In the genomic region with DNA sequence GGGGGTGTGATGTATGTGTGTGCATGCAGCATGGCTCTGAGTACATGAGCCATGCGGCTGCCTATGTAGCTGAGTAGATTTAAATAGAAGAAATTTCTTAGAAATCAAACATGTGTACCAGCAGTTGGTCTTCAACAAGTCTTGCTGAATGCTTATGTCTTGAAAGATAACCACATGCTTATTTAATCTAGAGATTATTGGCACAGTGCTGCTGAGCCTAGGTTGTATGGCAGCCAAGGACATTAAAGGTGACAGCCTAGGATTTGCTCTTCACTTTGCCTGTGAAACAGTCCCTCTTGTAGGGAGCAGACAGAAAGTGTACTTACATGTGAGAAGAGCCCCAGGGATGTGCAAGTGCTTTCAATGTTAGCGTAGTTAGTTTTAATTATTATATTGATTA, we compare ENCODE assay signal across 24 mouse cellular contexts. TPM values are rescaled to one million over a fixed set of nuclear protein-coding genes. Genes with fewer than 3 reads are reported as not detected.
DNase-seq lines count a peak whose midpoint lies in the region; ATAC-seq and TF ChIP-seq lines count a peak whose summit lies in the region.
"Had no signal": no experiment of that assay in that cellular context is flagged by ENCODE, and none has a peak within 500 bp of the region (broad histone marks: within the 10 kb centered on the region; RNA-seq: fewer than 3 reads in every experiment).

No protein-coding gene starts in this region.

- no peak for TF ChIP-seq POLR2A in heart, adult 2 months (IDR thresholded peaks at IDR 0.05; ENCODE audit: insufficient read depth, low read depth, low read length)

- intact Hi-C loops in heart, adult 2 months (cut with DNase I): no loop called here

- H3K27me3 ChIP-seq in heart, adult 2 months (ENCODE audit: control insufficient read depth, insufficient read depth, low read length): no peaks in the 10 kb centered on the region
- no peaks in the 10 kb centered on the region for H3K27me3 ChIP-seq in hindbrain, embryonic 16.5 days (replicated peaks; ENCODE audit: control insufficient read depth, insufficient read depth, low read length)
- H3K27me3 ChIP-seq in hindbrain, embryonic 12.5 days: no peaks in the 10 kb centered on the region
- H3K27me3 ChIP-seq in liver, postnatal 0 days (ENCODE audit: insufficient read depth, low read length): no peaks in the 10 kb centered on the region
- H3K27me3 ChIP-seq in liver, embryonic 12.5 days (replicated peaks): 0 out of 2 replicates have a peak, but pooled peaks cover 5% of the 10 kb centered on the region
- H3K27me3 ChIP-seq: CH12.LX; embryonic facial prominence, embryonic 12.5 days; forebrain, embryonic 13.5 days had no signal

- TF ChIP-seq EP300 in heart, adult 2 months (IDR thresholded peaks at IDR 0.05; ENCODE audit: insufficient read depth, low read depth, low read length): no peak
- peak; percentile 24; the same call in 1 of the 2 replicates for TF ChIP-seq EP300 in liver, postnatal 0 days (IDR thresholded peaks at IDR 0.05; ENCODE audit: low read depth)

- 0 out of 2 replicates have a peak, but pooled peaks cover 2% of the 10 kb centered on the region for H3K9me3 ChIP-seq in hindbrain, embryonic 16.5 days (ENCODE audit: control insufficient read depth, low read length)
- H3K9me3 ChIP-seq in hindbrain, embryonic 12.5 days (replicated peaks): peaks cover 4% of the 10 kb centered on the region; the same call in 1 of the 2 replicates
- H3K9me3 ChIP-seq in liver, postnatal 0 days (ENCODE audit: low read length): no peaks in the 10 kb centered on the region
- 0 out of 2 replicates have a peak, but pooled peaks cover 3% of the 10 kb centered on the region for H3K9me3 ChIP-seq in liver, embryonic 12.5 days (replicated peaks)
- H3K9me3 ChIP-seq: embryonic facial prominence, embryonic 12.5 days had no signal

- no peaks in the 10 kb centered on the region for H3K79me2 ChIP-seq in heart, adult 2 months (replicated peaks; ENCODE audit: control insufficient read depth, insufficient read depth, low read length)

- H3K4me1 ChIP-seq in heart, adult 2 months (ENCODE audit: control insufficient read depth, insufficient read depth, low read length): no peaks in the 10 kb centered on the region
- no peaks in the 10 kb centered on the region for H3K4me1 ChIP-seq in hindbrain, embryonic 16.5 days (ENCODE audit: control insufficient read depth, insufficient read depth, low read depth, low read length)
- H3K4me1 ChIP-seq in hindbrain, embryonic 12.5 days: no peaks in the 10 kb centered on the region
- H3K4me1 ChIP-seq in liver, postnatal 0 days (ENCODE audit: insufficient read depth): no peaks in the 10 kb centered on the region
- no peaks in the 10 kb centered on the region for H3K4me1 ChIP-seq in liver, embryonic 12.5 days
- H3K4me1 ChIP-seq: embryonic facial prominence, embryonic 10.5 days; embryonic facial prominence, embryonic 12.5 days; forebrain, embryonic 13.5 days had no signal

- H3K9ac ChIP-seq in heart, adult 2 months (ENCODE audit: low read depth, low read length): no peak overlapping the region
- H3K9ac ChIP-seq in hindbrain, embryonic 16.5 days (ENCODE audit: low read depth, low read length): no peak overlapping the region
- H3K9ac ChIP-seq in hindbrain, embryonic 12.5 days: no peak overlapping the region
- H3K9ac ChIP-seq in liver, postnatal 0 days (replicated peaks): no peak overlapping the region
- no peak overlapping the region for H3K9ac ChIP-seq in liver, embryonic 12.5 days
- H3K9ac ChIP-seq: embryonic facial prominence, embryonic 12.5 days; forebrain, embryonic 13.5 days had no signal

- peak; percentile 42 for ATAC-seq in hindbrain, embryonic 16.5 days
- no peak for ATAC-seq in hindbrain, embryonic 12.5 days (ENCODE audit: low FRiP score)
- ATAC-seq in liver, postnatal 0 days: 0 out of 2 replicates have a peak, but pooled peaks have one; percentile 19
- no peak for ATAC-seq in liver, embryonic 12.5 days
- ATAC-seq: activated CD4-positive, CD25-positive, alpha-beta regulatory T cell, adult 4 months; CD4-positive, CD25-positive, alpha-beta regulatory T cell, adult 4 months; forebrain, embryonic 13.5 days; Patski had no signal

- peak; percentile 16 for DNase-seq in heart, adult 11 months
- DNase-seq in heart, adult 2 months: no peak
- no peak for DNase-seq in liver, postnatal 0 days
- no peak for DNase-seq in urinary bladder, postnatal 10 days (ENCODE audit: low spot score)
- DNase-seq: adrenal gland, adult 8-10 months; adrenal gland, postnatal 14 days; adrenal gland, postnatal 36 days; B cell, adult 2 months; cerebellum, adult 11-12 months; cerebellum, adult 2 months; cerebellum, adult 9-10 months; cerebellum, postnatal 10 days; cerebellum, postnatal 25 days had no signal

- no peak overlapping the region for H3K4me2 ChIP-seq in hindbrain, embryonic 16.5 days (ENCODE audit: low read length)
- no peak overlapping the region for H3K4me2 ChIP-seq in hindbrain, embryonic 12.5 days (replicated peaks)
- no peak overlapping the region for H3K4me2 ChIP-seq in liver, postnatal 0 days (ENCODE audit: low read depth, low read length)
- H3K4me2 ChIP-seq in liver, embryonic 12.5 days: no peak overlapping the region
- H3K4me2 ChIP-seq: embryonic facial prominence, embryonic 12.5 days; forebrain, embryonic 13.5 days had no signal

- no peak for TF ChIP-seq CTCF in heart, adult 2 months (IDR thresholded peaks at IDR 0.05)
- no peak for TF ChIP-seq CTCF in liver, postnatal 0 days (IDR thresholded peaks at IDR 0.05; ENCODE audit: low read depth)

- 91% methylated on average over 2 of the region's 2 CpGs for WGBS in heart, adult 2 months
- 87% methylated on average over 2 of the region's 2 CpGs for WGBS in hindbrain, embryonic 16.5 days
- WGBS in hindbrain, embryonic 12.5 days: 99% methylated on average over 2 of the region's 2 CpGs
- WGBS in liver, postnatal 0 days (ENCODE audit: insufficient replicate concordance): 74% methylated on average over 2 of the region's 2 CpGs
- 77% methylated on average over 2 of the region's 2 CpGs for WGBS in liver, embryonic 12.5 days (ENCODE audit: insufficient replicate concordance)

- no peak overlapping the region for H3K27ac ChIP-seq in heart, adult 2 months
- no peak overlapping the region for H3K27ac ChIP-seq in hindbrain, embryonic 16.5 days (ENCODE audit: low read depth, low read length)
- no peak overlapping the region for H3K27ac ChIP-seq in hindbrain, embryonic 12.5 days
- no peak overlapping the region for H3K27ac ChIP-seq in liver, postnatal 0 days (ENCODE audit: low read depth)
- H3K27ac ChIP-seq in liver, embryonic 12.5 days: no peak overlapping the region
- H3K27ac ChIP-seq: embryonic facial prominence, embryonic 10.5 days; embryonic facial prominence, embryonic 12.5 days; forebrain, embryonic 13.5 days had no signal

- no peaks in the 10 kb centered on the region for H3K36me3 ChIP-seq in heart, adult 2 months (ENCODE audit: control insufficient read depth, insufficient read depth, low read length)
- H3K36me3 ChIP-seq in hindbrain, embryonic 16.5 days (ENCODE audit: control insufficient read depth, insufficient read depth, low read length): no peaks in the 10 kb centered on the region
- no peaks in the 10 kb centered on the region for H3K36me3 ChIP-seq in hindbrain, embryonic 12.5 days
- no peaks in the 10 kb centered on the region for H3K36me3 ChIP-seq in liver, postnatal 0 days (replicated peaks; ENCODE audit: insufficient read depth, low read length)
- no peaks in the 10 kb centered on the region for H3K36me3 ChIP-seq in liver, embryonic 12.5 days
- H3K36me3 ChIP-seq: embryonic facial prominence, embryonic 10.5 days; embryonic facial prominence, embryonic 12.5 days; G1E had no signal

- H3K4me3 ChIP-seq in heart, adult 2 months: no peak overlapping the region
- H3K4me3 ChIP-seq in hindbrain, embryonic 16.5 days (ENCODE audit: low read length): no peak overlapping the region
- no peak overlapping the region for H3K4me3 ChIP-seq in hindbrain, embryonic 12.5 days
- H3K4me3 ChIP-seq in liver, postnatal 0 days (ENCODE audit: low read depth, low read length): no peak overlapping the region
- no peak overlapping the region for H3K4me3 ChIP-seq in liver, embryonic 12.5 days
- H3K4me3 ChIP-seq: embryonic facial prominence, embryonic 10.5 days; embryonic facial prominence, embryonic 12.5 days; forebrain, embryonic 13.5 days had no signal

RNA-seq across cellular contexts. Expression of gene Mapk1, which starts 42.1 kb away (rescaled TPM):
- total RNA-seq in heart, adult 2 months (2021): 100 to 1,000 TPM; 103 to 115 TPM
- 56.2 and 104 TPM in 2 replicates for polyA plus RNA-seq in heart, adult 2 months (2012; rRNA removed)
- polyA plus RNA-seq in hindbrain, embryonic 16.5 days (2015; fragmentation: Nextera tagmentation; extraction: Ambion mirVana): 183 and 184 TPM in 2 replicates
- 162 and 163 TPM in 2 replicates for polyA plus RNA-seq in hindbrain, embryonic 12.5 days (2016; fragmentation: Nextera tagmentation; extraction: Ambion mirVana)
- polyA plus RNA-seq in liver, postnatal 0 days (2015; fragmentation: Nextera tagmentation; extraction: Ambion mirVana): 56.3 and 56.8 TPM in 2 replicates
- 117 and 123 TPM in 2 replicates for polyA plus RNA-seq in liver, embryonic 12.5 days (2016; fragmentation: Nextera tagmentation; extraction: Ambion mirVana)

RNA-seq across cellular contexts. Expression of gene Ppm1f, which starts 44.8 kb away (rescaled TPM):
- total RNA-seq in heart, adult 2 months (2021): 10 to 100 TPM; 20.9 to 24.6 TPM
- polyA plus RNA-seq in heart, adult 2 months (2012; rRNA removed): 15.6 and 20.9 TPM in 2 replicates
- 25.7 and 33.8 TPM in 2 replicates for polyA plus RNA-seq in hindbrain, embryonic 16.5 days (2015; fragmentation: Nextera tagmentation; extraction: Ambion mirVana)
- polyA plus RNA-seq in hindbrain, embryonic 12.5 days (2016; fragmentation: Nextera tagmentation; extraction: Ambion mirVana): 36.3 and 37.9 TPM in 2 replicates
- polyA plus RNA-seq in liver, postnatal 0 days (2015; fragmentation: Nextera tagmentation; extraction: Ambion mirVana): 3.3 and 4.5 TPM in 2 replicates
- 13.8 and 14.4 TPM in 2 replicates for polyA plus RNA-seq in liver, embryonic 12.5 days (2016; fragmentation: Nextera tagmentation; extraction: Ambion mirVana)

Comparison
In these comparisons a context has a peak if more than half of its experiments do, and no peak if none do; other contexts are left out.
1. ATAC-seq: peak in hindbrain, embryonic 16.5 days (single experiment) and liver, postnatal 0 days (single experiment); none in hindbrain, embryonic 12.5 days (single experiment) and liver, embryonic 12.5 days (single experiment).